Mouse (Mus musculus): ENCODE measurements around the gene Mtfr2.

DNA sequence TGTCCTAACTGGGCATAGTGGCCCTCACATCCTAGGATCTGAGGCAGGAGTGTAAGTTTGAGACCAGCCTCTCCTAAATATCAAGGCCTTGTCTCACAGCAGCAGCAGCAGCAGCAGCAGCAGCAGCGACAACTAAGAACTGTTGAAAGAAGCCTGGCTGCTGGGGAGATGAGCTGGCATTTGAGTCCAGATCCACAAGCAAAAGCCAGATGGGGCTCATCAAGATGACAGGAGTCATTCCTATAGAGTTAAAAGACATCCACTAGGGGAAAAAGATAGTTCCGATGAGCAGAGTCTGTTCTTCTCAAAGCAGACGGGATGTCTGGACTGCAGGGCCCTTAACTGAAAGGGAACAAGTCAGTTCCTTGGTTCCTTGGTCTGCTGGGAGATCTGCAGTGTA lies 60.8 kb downstream of the Mtfr2 start:
- TF ChIP-seq CTCF (IDR thresholded peaks at IDR 0.05; ENCODE audit: borderline replicate concordance, extremely low read depth, insufficient read depth, insufficient read length) (no peak), POLR2A (IDR thresholded peaks at IDR 0.05; ENCODE audit: borderline replicate concordance, extremely low read depth, insufficient read depth, insufficient read length, poor library complexity, severe bottlenecking) (no peak)
